Mouse (Mus musculus) testis, postnatal 14 days (tissue): Measurements from ENCODE around the gene Bcl2l13.
"Not testable (repeated sequence)": the region's sequence is repeated elsewhere in the genome, so short reads cannot be mapped to it uniquely, and the experiment has no call there.

Source experiments
- DNase-seq: peaks from one replicate; pipeline ENCODE4 v3.0.0; 2021; ENCODE audit warnings: low spot score

Gene Bcl2l13

GRCm38 (mm10) chr6:120830866-120831608 is 5.0 kb upstream of the Bcl2l13 start:
- DNase-seq: no peak

DNA sequence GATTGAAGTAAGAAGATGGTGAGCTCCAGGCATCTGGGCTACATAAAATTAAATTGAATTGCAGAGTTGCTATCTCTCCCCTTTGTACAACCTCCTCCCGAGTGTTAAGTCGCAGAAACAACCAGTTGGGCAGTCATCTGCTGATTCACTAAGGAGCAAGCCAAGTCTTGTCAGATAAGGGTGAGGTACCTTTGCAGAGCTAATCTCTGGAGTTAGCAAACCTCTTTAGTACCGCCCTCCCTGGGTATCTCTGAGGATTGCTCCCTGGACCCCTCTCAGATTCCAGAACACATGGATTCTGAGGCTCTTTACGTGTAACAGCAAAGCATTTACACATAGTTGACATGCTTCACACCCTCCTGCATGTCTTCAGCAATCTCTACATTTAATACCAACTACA is 3.9 kb upstream of the Bcl2l13 start:
- no peak for DNase-seq

- no peak for DNase-seq
Observed at GRCm38 (mm10) chr6:120834766-120835321, 1.2 kb upstream of the Bcl2l13 start.

- no peak for DNase-seq
Observed at GRCm38 (mm10) chr6:120836389-120837151, 558 bp downstream of the Bcl2l13 start.

- DNase-seq: no peak
Observed at GRCm38 (mm10) chr6:120837152-120837530, 1.1 kb downstream of the Bcl2l13 start.

- no peak for DNase-seq
Observed at GRCm38 (mm10) chr6:120840258-120840657, 4.2 kb downstream of the Bcl2l13 start.

DNA sequence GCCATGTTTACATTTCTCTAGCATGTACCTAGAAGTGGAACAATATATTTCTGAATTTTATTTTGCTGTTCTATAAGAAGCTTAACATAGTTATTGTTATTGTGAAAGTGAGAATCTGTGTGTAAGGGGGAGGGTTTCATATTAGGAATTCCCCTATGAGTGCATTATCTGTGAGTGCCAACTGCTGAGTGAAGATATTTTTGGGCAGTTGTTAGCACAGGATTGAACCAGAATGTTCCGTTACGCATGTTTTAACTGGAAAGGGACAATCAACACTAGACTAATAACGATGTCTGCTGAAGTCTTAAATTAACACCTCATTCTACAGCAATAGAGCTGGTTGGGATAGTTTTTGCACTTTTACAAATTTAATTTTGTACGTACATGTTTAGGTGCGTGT is 5.7 kb downstream of the Bcl2l13 start:
- DNase-seq: no peak

DNA sequence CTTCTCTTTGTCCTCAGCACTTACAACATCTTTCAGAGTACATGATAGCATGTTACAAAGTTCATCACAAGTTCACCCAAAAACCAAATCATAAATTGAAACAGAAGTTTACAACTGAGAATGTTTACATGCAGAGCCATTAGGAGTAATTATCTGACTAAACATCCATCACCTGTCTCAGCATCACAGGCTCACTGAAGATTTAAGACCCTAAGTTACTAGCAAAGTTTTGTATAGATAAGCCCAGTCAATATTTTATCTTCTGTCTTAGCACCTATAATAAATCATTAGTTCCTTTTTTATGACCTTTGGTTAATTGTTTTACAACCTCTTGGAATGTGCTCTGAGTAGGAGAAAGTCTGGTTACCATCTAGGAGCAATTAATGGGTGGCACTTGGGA is 14.7 kb downstream of the Bcl2l13 start:
- DNase-seq: not testable (repeated sequence)

- no peak for DNase-seq
Observed at GRCm38 (mm10) chr6:120854413-120854812, 18.4 kb downstream of the Bcl2l13 start.

DNA sequence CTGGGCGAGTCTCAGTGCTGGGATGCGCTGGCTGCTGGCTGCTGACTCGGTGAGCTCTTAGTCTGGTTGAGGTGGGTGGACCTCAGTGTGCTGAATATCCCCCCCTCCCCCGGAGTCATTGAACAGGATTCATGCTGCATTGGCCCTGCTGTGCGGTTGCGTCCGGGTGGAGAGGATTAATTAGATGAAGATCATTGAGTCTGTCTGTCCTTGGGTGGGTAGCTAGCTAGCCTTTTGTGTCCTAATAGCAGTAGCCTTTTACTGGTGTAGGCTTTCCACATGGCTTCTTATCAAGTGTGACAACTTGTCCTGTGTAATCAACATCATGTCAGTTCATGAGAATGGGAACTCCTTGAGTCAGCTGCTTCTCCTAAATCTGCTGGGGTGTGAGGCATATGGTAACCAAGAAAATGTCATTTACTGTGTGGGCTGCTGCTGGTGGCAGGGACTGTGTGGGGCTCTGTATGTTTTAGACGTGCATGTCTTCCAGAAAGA is 22.3 kb downstream of the Bcl2l13 start:
- no peak for DNase-seq

DNA sequence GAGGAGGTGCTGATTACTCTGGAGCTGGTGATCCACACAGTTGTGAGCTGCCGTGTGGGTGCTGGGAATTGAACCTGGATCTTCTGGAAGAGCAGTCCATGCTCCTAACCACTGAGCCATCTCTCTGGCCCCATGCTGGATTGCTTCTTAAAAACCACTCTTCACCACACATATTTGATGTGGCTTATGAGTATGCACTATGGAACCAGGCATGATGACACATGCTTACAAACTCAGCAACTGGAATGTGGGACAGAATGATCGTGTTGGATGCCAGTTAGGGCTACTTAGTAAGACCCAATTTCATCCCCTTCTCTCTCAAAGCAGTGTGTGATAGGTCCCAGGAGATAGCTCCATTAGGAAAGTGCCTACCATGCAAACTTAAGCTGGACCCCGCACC is 24.1 kb downstream of the Bcl2l13 start:
- DNase-seq: no peak

DNA sequence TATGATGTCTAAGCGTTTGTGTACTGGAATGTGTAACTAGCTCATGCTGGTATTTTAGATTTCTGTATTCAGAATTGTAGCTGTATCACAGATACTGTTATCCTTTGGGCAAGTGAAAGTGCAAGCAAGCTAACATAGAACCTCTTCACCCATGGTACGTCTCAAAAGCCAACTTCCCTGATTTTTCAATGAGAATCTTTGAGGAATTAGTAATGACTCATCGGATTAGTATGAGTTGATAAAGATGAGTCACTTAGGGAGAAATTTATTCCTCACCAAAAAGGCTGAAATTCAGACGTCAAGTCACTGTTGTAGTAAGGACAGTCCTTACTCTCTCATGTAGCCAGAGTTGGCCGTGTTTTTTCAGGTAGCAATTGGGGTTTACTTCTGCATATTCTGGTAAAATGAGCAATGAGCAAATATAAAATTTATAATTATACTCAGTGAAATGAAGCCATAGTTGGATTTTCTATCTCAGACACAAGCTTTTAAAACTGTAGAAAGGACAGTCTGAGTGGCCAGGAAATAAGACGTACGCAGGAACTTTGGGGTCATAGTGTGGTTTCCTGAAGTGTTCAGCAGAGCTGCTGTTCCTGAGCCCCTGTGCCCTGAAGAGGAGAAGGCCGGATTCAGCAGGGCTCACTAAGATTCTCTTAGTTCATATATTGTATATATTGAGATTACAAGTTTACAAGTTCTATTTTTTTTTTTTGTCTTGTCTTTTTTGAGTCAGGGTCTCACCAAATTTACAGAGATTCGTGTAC is 30.2 kb downstream of the Bcl2l13 start:
- DNase-seq: no peak

GRCm38 (mm10) chr6:120868824-120869223 is 32.8 kb downstream of the Bcl2l13 start:
- no peak for DNase-seq

- DNase-seq: no peak
Observed at GRCm38 (mm10) chr6:120871286-120871685, 35.3 kb downstream of the Bcl2l13 start.

DNA sequence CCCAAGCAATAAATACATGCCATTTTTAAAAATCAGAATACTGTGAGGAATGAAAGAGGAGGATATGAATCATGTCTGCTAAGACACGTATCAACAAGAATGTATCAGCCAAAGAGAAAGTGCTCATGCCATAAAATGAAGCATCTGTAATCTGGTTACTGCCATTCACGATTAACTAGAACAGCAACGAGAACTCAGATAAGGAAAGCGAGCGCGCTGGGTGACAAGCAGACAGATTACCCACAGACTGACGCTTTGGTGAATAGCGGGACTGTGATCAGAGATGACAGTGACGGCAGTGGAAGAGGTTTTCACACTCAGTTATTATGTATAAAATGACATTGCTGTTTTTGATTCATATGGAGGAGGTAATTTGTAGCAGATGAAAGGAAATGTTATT is 37.9 kb downstream of the Bcl2l13 start:
- no peak for DNase-seq

DNA sequence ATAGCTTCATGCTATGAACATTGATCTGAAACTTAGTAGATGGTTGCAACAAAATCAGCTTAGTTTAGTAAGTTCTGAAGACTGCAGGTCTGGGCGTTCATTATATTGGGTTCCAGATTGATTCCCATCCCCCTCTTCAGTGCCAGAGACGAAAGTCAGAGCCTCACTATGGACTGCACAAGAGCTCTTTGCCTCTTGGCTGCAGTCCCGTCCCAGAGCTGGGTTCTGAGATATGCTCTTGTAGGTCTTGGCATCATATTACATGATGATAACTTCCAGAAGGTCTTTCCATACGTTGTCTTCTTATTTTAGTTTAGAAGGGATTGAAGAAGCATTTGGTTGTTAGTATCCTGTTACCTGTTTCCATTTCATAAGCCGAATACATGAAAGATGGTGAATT is 43.0 kb downstream of the Bcl2l13 start:
- no peak for DNase-seq

- no peak for DNase-seq
Observed at GRCm38 (mm10) chr6:120884436-120884835, 48.4 kb downstream of the Bcl2l13 start.

DNA sequence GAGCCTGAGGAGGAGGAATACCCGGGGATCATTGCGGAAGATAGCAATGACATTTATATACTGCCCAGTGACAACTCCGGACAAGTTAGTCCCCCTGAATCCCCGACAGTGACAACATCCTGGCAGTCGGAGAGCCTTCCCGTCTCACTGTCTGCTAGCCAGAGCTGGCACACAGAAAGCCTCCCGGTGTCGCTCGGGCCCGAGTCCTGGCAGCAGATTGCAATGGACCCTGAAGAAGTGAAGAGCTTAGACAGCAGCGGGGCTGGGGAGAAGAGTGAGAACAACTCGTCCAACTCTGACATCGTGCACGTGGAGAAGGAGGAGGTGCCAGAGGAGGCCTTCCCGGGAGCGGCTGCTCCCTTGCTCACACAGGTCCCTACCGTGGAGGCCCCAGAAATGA is 50.7 kb downstream of the Bcl2l13 start:
- DNase-seq: no peak

DNA sequence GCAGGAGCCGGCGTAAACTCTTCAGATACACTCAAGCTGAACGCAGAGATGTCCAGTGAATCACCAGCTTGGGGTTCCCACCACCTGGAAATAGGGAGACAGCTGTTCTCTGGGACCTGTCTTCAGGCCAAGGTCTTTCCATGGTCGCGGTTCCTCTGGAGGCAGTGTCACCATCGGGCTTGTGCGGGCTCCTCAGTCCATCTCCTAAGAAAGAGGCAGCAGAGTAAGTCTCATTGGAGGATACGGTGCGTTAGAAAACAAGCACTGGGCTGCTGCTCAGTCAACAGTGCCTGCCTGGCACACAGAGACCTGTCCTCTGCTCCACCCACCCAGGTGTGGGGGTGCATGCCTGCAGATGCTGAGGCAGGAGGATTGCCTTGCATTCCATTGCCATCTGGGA is 58.1 kb downstream of the Bcl2l13 start:
- no peak for DNase-seq

DNA sequence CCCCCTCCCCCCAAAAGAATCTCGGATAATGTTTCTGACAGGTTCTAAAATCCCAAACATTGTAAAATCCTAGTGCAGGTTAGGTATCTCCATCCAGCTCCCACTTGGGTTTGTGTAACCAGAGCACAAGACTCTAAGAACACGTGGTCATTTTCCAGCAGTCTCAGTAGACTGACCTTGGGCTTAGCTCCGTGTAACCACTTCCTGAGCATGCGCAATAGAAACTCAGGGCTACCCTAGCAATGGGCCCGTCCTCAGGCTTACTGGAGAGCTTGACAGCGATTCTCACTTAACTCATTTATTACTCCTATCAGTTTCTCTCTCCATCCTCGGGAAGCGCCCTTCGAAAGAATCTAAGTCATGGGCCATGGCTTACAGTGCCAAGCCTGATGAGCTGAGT is 58.5 kb downstream of the Bcl2l13 start:
- DNase-seq: no peak

- no peak for DNase-seq
Observed at GRCm38 (mm10) chr6:120898188-120898833, 62.3 kb downstream of the Bcl2l13 start.
